ENCODE assay signal across 8 mouse cellular contexts in genomic region chr11:113682897-113683626, GRCm38 (mm10). TPM values are rescaled to one million over a fixed set of nuclear protein-coding genes. Genes with fewer than 3 reads are reported as not detected.
DNase-seq lines count a peak whose midpoint lies in the region; ATAC-seq lines count a peak whose summit lies in the region.

No protein-coding gene starts in this region.

- H3K27ac ChIP-seq in hindbrain, embryonic 13.5 days, result peak overlapping the region; percentile 96
- peak overlapping the region; percentile 96 for H3K27ac ChIP-seq in limb, embryonic 15.5 days
- H3K27ac ChIP-seq in midbrain, embryonic 14.5 days (replicated peaks; ENCODE audit: low read depth, low read length), result peak overlapping the region; percentile 91

- peak overlapping the region; percentile 94 for H3K4me2 ChIP-seq in hindbrain, embryonic 13.5 days
- peak overlapping the region; percentile 74 for H3K4me2 ChIP-seq in limb, embryonic 15.5 days
- H3K4me2 ChIP-seq in midbrain, embryonic 14.5 days (ENCODE audit: low read length), result peak overlapping the region; percentile 92

- peak; percentile 41; the same call in 1 of the 2 replicates for ATAC-seq in hindbrain, embryonic 13.5 days (ENCODE audit: low FRiP score)
- ATAC-seq in limb, embryonic 15.5 days (ENCODE audit: insufficient number of reproducible peaks, low FRiP score, low TSS enrichment, low read depth), result peak; percentile 30; the same call in 1 of the 2 replicates
- ATAC-seq in midbrain, embryonic 14.5 days (ENCODE audit: low FRiP score, low TSS enrichment), result peak; percentile 12

- peaks cover 65% of the 10 kb centered on the region for H3K4me1 ChIP-seq in hindbrain, embryonic 13.5 days (replicated peaks)
- peaks cover 33% of the 10 kb centered on the region for H3K4me1 ChIP-seq in limb, embryonic 15.5 days
- peaks cover 39% of the 10 kb centered on the region for H3K4me1 ChIP-seq in midbrain, embryonic 14.5 days (ENCODE audit: control insufficient read depth, insufficient read depth, low read length)

- H3K36me3 ChIP-seq in hindbrain, embryonic 13.5 days, result peaks cover 6% of the 10 kb centered on the region
- peaks cover 6% of the 10 kb centered on the region for H3K36me3 ChIP-seq in limb, embryonic 15.5 days
- H3K36me3 ChIP-seq in midbrain, embryonic 14.5 days (ENCODE audit: control insufficient read depth, insufficient read depth, low read length), result peaks cover 6% of the 10 kb centered on the region

- H3K4me3 ChIP-seq in hindbrain, embryonic 13.5 days, result peak overlapping the region; percentile 93
- H3K4me3 ChIP-seq in limb, embryonic 15.5 days, result peak overlapping the region; percentile 96
- H3K4me3 ChIP-seq in midbrain, embryonic 14.5 days (replicated peaks; ENCODE audit: low read depth, low read length), result peak overlapping the region; percentile 91

- DNase-seq in cerebellum, adult 11-12 months, result peak; percentile 66
- DNase-seq in cerebellum, adult 11 months, result no peak
- DNase-seq in cerebellum, adult 18-20 months, result peak; percentile 39 to 40
- peak; percentile 36 for DNase-seq in forelimb bud, embryonic 11.5 days (ENCODE audit: low read depth, low spot score)
- DNase-seq in midbrain, embryonic 14.5 days, result peak; percentile 58
- peak; percentile 34 to 46 for DNase-seq in spleen, postnatal 14 days (ENCODE audit: low spot score in 2 of 2)

- WGBS in hindbrain, embryonic 13.5 days, result 3% methylated on average over 38 of the region's 38 CpGs
- WGBS in limb, embryonic 15.5 days, result 2% methylated on average over 38 of the region's 38 CpGs
- WGBS in midbrain, embryonic 14.5 days, result 2% methylated on average over 38 of the region's 38 CpGs

- H3K9ac ChIP-seq in hindbrain, embryonic 13.5 days, result peak overlapping the region; percentile 93
- peak overlapping the region; percentile 96 for H3K9ac ChIP-seq in limb, embryonic 15.5 days
- peak overlapping the region; percentile 64 for H3K9ac ChIP-seq in midbrain, embryonic 14.5 days (replicated peaks; ENCODE audit: low read length)

- no peaks in the 10 kb centered on the region for H3K27me3 ChIP-seq in hindbrain, embryonic 13.5 days
- no peaks in the 10 kb centered on the region for H3K27me3 ChIP-seq in limb, embryonic 15.5 days
- H3K27me3 ChIP-seq in midbrain, embryonic 14.5 days (ENCODE audit: control insufficient read depth, insufficient read depth, low read length), result no peaks in the 10 kb centered on the region

- H3K9me3 ChIP-seq in hindbrain, embryonic 13.5 days, result no peaks in the 10 kb centered on the region
- no peaks in the 10 kb centered on the region for H3K9me3 ChIP-seq in limb, embryonic 15.5 days
- no peaks in the 10 kb centered on the region for H3K9me3 ChIP-seq in midbrain, embryonic 14.5 days (ENCODE audit: control insufficient read depth, low read length)

RNA-seq across cellular contexts. Expression of gene Fam104a, which starts 0.9 kb away (rescaled TPM):
- 45.0 and 46.9 TPM in 2 replicates for polyA plus RNA-seq in hindbrain, embryonic 13.5 days (2015; fragmentation: Nextera tagmentation; extraction: Ambion mirVana)
- 45.6 and 46.0 TPM in 2 replicates for polyA plus RNA-seq in limb, embryonic 15.5 days (2015; fragmentation: Nextera tagmentation; extraction: Ambion mirVana)
- polyA plus RNA-seq in midbrain, embryonic 14.5 days (2014; fragmentation: Nextera tagmentation; extraction: Ambion mirVana), result 42.9 and 46.1 TPM in 2 replicates

RNA-seq across cellular contexts. Expression of gene D11Wsu47e, which starts 1.1 kb away (rescaled TPM):
- 21.9 and 22.4 TPM in 2 replicates for polyA plus RNA-seq in hindbrain, embryonic 13.5 days (2015; fragmentation: Nextera tagmentation; extraction: Ambion mirVana)
- polyA plus RNA-seq in limb, embryonic 15.5 days (2015; fragmentation: Nextera tagmentation; extraction: Ambion mirVana), result 19.2 and 21.5 TPM in 2 replicates
- polyA plus RNA-seq in midbrain, embryonic 14.5 days (2014; fragmentation: Nextera tagmentation; extraction: Ambion mirVana), result 25.5 and 28.8 TPM in 2 replicates

RNA-seq across cellular contexts. Expression of gene Cpsf4l, which starts 26.8 kb away (rescaled TPM):
- 0.48 and 0.52 TPM in 2 replicates for polyA plus RNA-seq in hindbrain, embryonic 13.5 days (2015; fragmentation: Nextera tagmentation; extraction: Ambion mirVana)
- 0.92 and 1.3 TPM in 2 replicates for polyA plus RNA-seq in limb, embryonic 15.5 days (2015; fragmentation: Nextera tagmentation; extraction: Ambion mirVana)
- 0.26 and 0.47 TPM in 2 replicates for polyA plus RNA-seq in midbrain, embryonic 14.5 days (2014; fragmentation: Nextera tagmentation; extraction: Ambion mirVana)

RNA-seq across cellular contexts. Expression of gene Slc39a11, which starts 33.2 kb away (rescaled TPM):
- polyA plus RNA-seq in hindbrain, embryonic 13.5 days (2015; fragmentation: Nextera tagmentation; extraction: Ambion mirVana), result 32.2 and 34.2 TPM in 2 replicates
- polyA plus RNA-seq in limb, embryonic 15.5 days (2015; fragmentation: Nextera tagmentation; extraction: Ambion mirVana), result 30.0 and 30.1 TPM in 2 replicates
- polyA plus RNA-seq in midbrain, embryonic 14.5 days (2014; fragmentation: Nextera tagmentation; extraction: Ambion mirVana), result 28.5 and 31.1 TPM in 2 replicates

RNA-seq across cellular contexts. Expression of gene Cog1, which starts 34.1 kb away (rescaled TPM):
- polyA plus RNA-seq in hindbrain, embryonic 13.5 days (2015; fragmentation: Nextera tagmentation; extraction: Ambion mirVana), result 33.4 and 35.6 TPM in 2 replicates
- 24.9 and 25.4 TPM in 2 replicates for polyA plus RNA-seq in limb, embryonic 15.5 days (2015; fragmentation: Nextera tagmentation; extraction: Ambion mirVana)
- polyA plus RNA-seq in midbrain, embryonic 14.5 days (2014; fragmentation: Nextera tagmentation; extraction: Ambion mirVana), result 35.2 and 40.1 TPM in 2 replicates
